ENCODE assay signal across 9 mouse cellular contexts in the genomic region with DNA sequence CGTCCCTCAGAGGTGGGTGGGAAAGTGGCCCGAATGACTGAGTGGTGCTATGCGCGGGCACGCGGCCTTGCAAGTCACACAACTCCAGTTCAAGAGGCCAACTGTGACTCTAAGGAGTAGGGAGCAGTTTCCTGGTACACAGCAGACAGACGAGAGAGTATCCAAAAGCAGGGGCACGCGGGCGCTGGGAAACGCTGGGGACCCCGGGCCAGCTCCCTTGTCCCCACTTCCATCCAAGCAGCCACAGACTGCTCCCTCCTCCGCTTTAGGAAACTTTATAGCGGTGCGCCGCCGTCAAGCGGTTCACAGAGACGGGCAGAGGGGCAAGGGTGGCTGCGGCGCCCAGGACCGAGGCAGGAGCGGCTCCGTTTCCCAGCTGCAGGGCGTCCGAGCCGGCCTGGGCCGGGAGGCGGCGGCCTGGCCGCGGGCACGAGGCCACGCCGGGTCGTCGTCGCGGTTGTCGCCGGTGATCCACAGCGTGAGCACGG. TPM values are rescaled to one million over a fixed set of nuclear protein-coding genes. Genes with fewer than 3 reads are reported as not detected.
DNase-seq lines count a peak whose midpoint lies in the region; ATAC-seq and TF ChIP-seq lines count a peak whose summit lies in the region.
"Had no signal": no experiment of that assay in that cellular context is flagged by ENCODE, and none has a peak within 500 bp of the region (broad histone marks: within the 10 kb centered on the region; RNA-seq: fewer than 3 reads in every experiment).

No protein-coding gene starts in this region.

- WGBS in kidney, embryonic 14.5 days, result under 1% methylated on average over 38 of the region's 43 CpGs
- 3% methylated on average over 27 of the region's 43 CpGs for WGBS in embryonic facial prominence, embryonic 14.5 days
- WGBS in intestine, embryonic 14.5 days, result 1% methylated on average over 43 of the region's 43 CpGs
- 4% methylated on average over 43 of the region's 43 CpGs for WGBS in midbrain, postnatal 0 days

- no peak overlapping the region for H3K27ac ChIP-seq in kidney, embryonic 14.5 days (ENCODE audit: low read depth, low read length)
- no peak overlapping the region for H3K27ac ChIP-seq in embryonic facial prominence, embryonic 14.5 days (replicated peaks; ENCODE audit: low read depth, low read length)
- no peak overlapping the region for H3K27ac ChIP-seq in intestine, embryonic 14.5 days (ENCODE audit: low read depth)
- no peak overlapping the region for H3K27ac ChIP-seq in midbrain, postnatal 0 days (ENCODE audit: low read depth, low read length)

- H3K4me3 ChIP-seq in kidney, embryonic 14.5 days (ENCODE audit: low read length), result peak overlapping the region; percentile 50
- peak overlapping the region; percentile 55 for H3K4me3 ChIP-seq in embryonic facial prominence, embryonic 14.5 days (ENCODE audit: low read depth, low read length)
- H3K4me3 ChIP-seq in intestine, embryonic 14.5 days (ENCODE audit: low read depth, low read length), result peak overlapping the region; percentile 46
- H3K4me3 ChIP-seq in midbrain, postnatal 0 days (ENCODE audit: low read depth, low read length), result peak overlapping the region; percentile 49

- peaks cover 53% of the 10 kb centered on the region for H3K27me3 ChIP-seq in kidney, embryonic 14.5 days (ENCODE audit: control insufficient read depth, insufficient read depth, low read length)
- peaks cover 67% of the 10 kb centered on the region for H3K27me3 ChIP-seq in embryonic facial prominence, embryonic 14.5 days (replicated peaks; ENCODE audit: control insufficient read depth, insufficient read depth, low read length)
- peaks cover 70% of the 10 kb centered on the region for H3K27me3 ChIP-seq in intestine, embryonic 14.5 days (replicated peaks; ENCODE audit: control insufficient read depth, insufficient read depth, low read length)
- peaks cover 40% of the 10 kb centered on the region for H3K27me3 ChIP-seq in midbrain, postnatal 0 days (ENCODE audit: insufficient read depth, low read length)

- H3K4me1 ChIP-seq in kidney, embryonic 14.5 days (ENCODE audit: control insufficient read depth, insufficient read depth, low read length), result peaks cover 11% of the 10 kb centered on the region
- peaks cover 10% of the 10 kb centered on the region; the same call in 1 of the 2 replicates for H3K4me1 ChIP-seq in embryonic facial prominence, embryonic 14.5 days (ENCODE audit: control insufficient read depth, insufficient read depth, low read length)
- H3K4me1 ChIP-seq in intestine, embryonic 14.5 days (replicated peaks; ENCODE audit: control insufficient read depth, insufficient read depth, low read length), result no peaks in the 10 kb centered on the region
- no peaks in the 10 kb centered on the region; the same call in 1 of the 2 replicates for H3K4me1 ChIP-seq in midbrain, postnatal 0 days (ENCODE audit: insufficient read depth, low read length)

- peak overlapping the region; percentile 60 for H3K9ac ChIP-seq in kidney, embryonic 14.5 days (ENCODE audit: low read depth, low read length)
- peak overlapping the region; percentile 58 for H3K9ac ChIP-seq in embryonic facial prominence, embryonic 14.5 days (ENCODE audit: low read depth, low read length)
- H3K9ac ChIP-seq in intestine, embryonic 14.5 days (ENCODE audit: low read length), result peak overlapping the region; percentile 46; the same call in 1 of the 2 replicates
- peak overlapping the region; percentile 57 for H3K9ac ChIP-seq in midbrain, postnatal 0 days (replicated peaks; ENCODE audit: low read length, poor library complexity, severe bottlenecking)

- peaks cover 4% of the 10 kb centered on the region; the same call in 1 of the 2 replicates for H3K36me3 ChIP-seq in kidney, embryonic 14.5 days (ENCODE audit: control insufficient read depth, insufficient read depth, low read length)
- H3K36me3 ChIP-seq in embryonic facial prominence, embryonic 14.5 days (ENCODE audit: control insufficient read depth, insufficient read depth, low read length), result no peaks in the 10 kb centered on the region
- no peaks in the 10 kb centered on the region for H3K36me3 ChIP-seq in intestine, embryonic 14.5 days (ENCODE audit: control insufficient read depth, insufficient read depth, low read length)
- H3K36me3 ChIP-seq in midbrain, postnatal 0 days (ENCODE audit: insufficient read depth, low read length), result 0 out of 2 replicates have a peak, but pooled peaks cover 5% of the 10 kb centered on the region

- no peak for TF ChIP-seq CTCF in midbrain, postnatal 0 days (IDR thresholded peaks at IDR 0.05)

- peak overlapping the region; percentile 98 for H3K4me2 ChIP-seq in kidney, embryonic 14.5 days (replicated peaks; ENCODE audit: low read depth, low read length)
- peak overlapping the region; percentile 100 for H3K4me2 ChIP-seq in embryonic facial prominence, embryonic 14.5 days (ENCODE audit: low read depth, low read length)
- peak overlapping the region; percentile 100 for H3K4me2 ChIP-seq in intestine, embryonic 14.5 days (ENCODE audit: low read length)
- peak overlapping the region; percentile 99 for H3K4me2 ChIP-seq in midbrain, postnatal 0 days (ENCODE audit: low read depth, low read length, poor library complexity, severe bottlenecking)

- H3K9me3 ChIP-seq in kidney, embryonic 14.5 days (ENCODE audit: control insufficient read depth, low read length), result no peaks in the 10 kb centered on the region
- no peaks in the 10 kb centered on the region for H3K9me3 ChIP-seq in embryonic facial prominence, embryonic 14.5 days (ENCODE audit: control insufficient read depth, low read length)
- no peaks in the 10 kb centered on the region for H3K9me3 ChIP-seq in intestine, embryonic 14.5 days (ENCODE audit: control insufficient read depth, low read length)
- no peaks in the 10 kb centered on the region for H3K9me3 ChIP-seq in midbrain, postnatal 0 days (ENCODE audit: low read length)

- no peak for DNase-seq in kidney, postnatal 10 days
- DNase-seq in embryonic facial prominence, embryonic 14.5 days (ENCODE audit: low spot score), result no peak
- DNase-seq in intestine, embryonic 14.5 days (ENCODE audit: low spot score), result no peak
- no peak for DNase-seq in midbrain, postnatal 0 days (ENCODE audit: low spot score)
- no peak for DNase-seq in gastrocnemius, postnatal 4 days (ENCODE audit: low spot score in 2 of 2)
- no peak for DNase-seq in right cerebral cortex, adult 18-20 months

- peak; percentile 26; the same call in 1 of the 2 replicates for ATAC-seq in kidney, embryonic 14.5 days (ENCODE audit: low FRiP score, low TSS enrichment)
- peak; percentile 23; the same call in 1 of the 2 replicates for ATAC-seq in embryonic facial prominence, embryonic 14.5 days (ENCODE audit: low read depth)
- 0 out of 2 replicates have a peak, but pooled peaks have one; percentile 9 for ATAC-seq in intestine, embryonic 14.5 days (replicated peaks; ENCODE audit: low FRiP score, low TSS enrichment, low read depth)
- no peak for ATAC-seq in midbrain, postnatal 0 days (ENCODE audit: low FRiP score)
- no peak for ATAC-seq in CD4-positive, CD25-positive, alpha-beta regulatory T cell, adult 4 months

RNA-seq across cellular contexts. Expression of a gene that starts 1.1 kb away (rescaled TPM):
- not detected in 2 replicates for polyA plus RNA-seq in kidney, embryonic 14.5 days (2014; fragmentation: Nextera tagmentation; extraction: Ambion mirVana)
- not detected in 2 replicates for polyA plus RNA-seq in embryonic facial prominence, embryonic 14.5 days (2014; fragmentation: Nextera tagmentation; extraction: Ambion mirVana)
- polyA plus RNA-seq in intestine, embryonic 14.5 days (2014; fragmentation: Nextera tagmentation; extraction: Ambion mirVana), result not detected in 2 replicates
- not detected in 2 replicates for total RNA-seq in midbrain, postnatal 0 days (2014; rRNA removed)
- polyA plus RNA-seq in midbrain, postnatal 0 days (2015; fragmentation: Nextera tagmentation; extraction: Ambion mirVana), result not detected in 2 replicates
- total RNA-seq in gastrocnemius, postnatal 4 days (2021), result under 1 TPM; 0.27 to 0.34 TPM
- polyA plus RNA-seq in CD4-positive, CD25-positive, alpha-beta regulatory T cell, adult 4 months (2017; shearing (Covaris generic)), result not detected
- polyA plus RNA-seq: cerebellum, adult 2 months had no signal

RNA-seq across cellular contexts. Expression of a gene that starts 32.3 kb away (rescaled TPM):
- 0.58 and 0.73 TPM in 2 replicates for polyA plus RNA-seq in kidney, embryonic 14.5 days (2014; fragmentation: Nextera tagmentation; extraction: Ambion mirVana)
- 0.26 and 0.30 TPM in 2 replicates for polyA plus RNA-seq in embryonic facial prominence, embryonic 14.5 days (2014; fragmentation: Nextera tagmentation; extraction: Ambion mirVana)
- polyA plus RNA-seq in intestine, embryonic 14.5 days (2014; fragmentation: Nextera tagmentation; extraction: Ambion mirVana), result 0.43 and 0.55 TPM in 2 replicates
- total RNA-seq in midbrain, postnatal 0 days (2014; rRNA removed), result 1.0 and 3.4 TPM in 2 replicates
- polyA plus RNA-seq in midbrain, postnatal 0 days (2015; fragmentation: Nextera tagmentation; extraction: Ambion mirVana), result 0.04 and 0.05 TPM in 2 replicates
- 1 to 10 TPM; 3.2 to 4.1 TPM for total RNA-seq in gastrocnemius, postnatal 4 days (2021)
- polyA plus RNA-seq in CD4-positive, CD25-positive, alpha-beta regulatory T cell, adult 4 months (2017; shearing (Covaris generic)), result not detected

Comparison
In these comparisons a context has a peak if more than half of its experiments do, and no peak if none do; other contexts are left out.
1. ATAC-seq: peak in kidney, embryonic 14.5 days (single experiment), embryonic facial prominence, embryonic 14.5 days (single experiment) and intestine, embryonic 14.5 days (single experiment); none in midbrain, postnatal 0 days (single experiment) and CD4-positive, CD25-positive, alpha-beta regulatory T cell, adult 4 months (single experiment).
2. Peak in every context shown above with its lines, with median percentiles within 50 percentile points of each other: H3K4me2 ChIP-seq, H3K4me3 ChIP-seq and H3K9ac ChIP-seq.